Mouse (Mus musculus) mesoderm, embryonic 11.5 days (tissue): ENCODE data around the gene Cbx1.
A peak's percentile ranks its signal among the peaks of the same experiment; 100 is the strongest.
"Not testable (repeated sequence)": the region's sequence is repeated elsewhere in the genome, so short reads cannot be mapped to it uniquely, and the experiment has no call there.

Experiments used
- DNase-seq: peaks from one replicate; pipeline ENCODE4 v3.0.0-alpha.2; 2012; ENCODE audit warnings: low read depth, low spot score

Gene Cbx1

GRCm38 (mm10) chr11:96775063-96775462, 13.9 kb upstream of the Cbx1 start:
- DNase-seq = no peak

- no peak for DNase-seq
Measured at GRCm38 (mm10) chr11:96775665-96776064, 13.3 kb upstream of the Cbx1 start.

- no peak for DNase-seq
Measured at GRCm38 (mm10) chr11:96776068-96776467, 12.9 kb upstream of the Cbx1 start.

GRCm38 (mm10) chr11:96776968-96777962, 11.7 kb upstream of the Cbx1 start, which contains the start of gene Snx11:
TSS of gene Snx11 (minus strand) at chr11:96777559.
- DNase-seq = peak; percentile 99

GRCm38 (mm10) chr11:96778061-96778627, 10.8 kb upstream of the Cbx1 start:
- DNase-seq = not testable (repeated sequence)

- DNase-seq = no peak
Measured at GRCm38 (mm10) chr11:96780306-96780705, 8.6 kb upstream of the Cbx1 start.

GRCm38 (mm10) chr11:96781425-96781824, 7.5 kb upstream of the Cbx1 start:
- no peak for DNase-seq

GRCm38 (mm10) chr11:96784847-96785246, 4.1 kb upstream of the Cbx1 start:
- peak; percentile 87 for DNase-seq

- no peak for DNase-seq
Measured at GRCm38 (mm10) chr11:96786731-96787450, 2.0 kb upstream of the Cbx1 start.

GRCm38 (mm10) chr11:96789990-96790389, 1.1 kb downstream of the Cbx1 start:
- no peak for DNase-seq

- DNase-seq = no peak
Measured at GRCm38 (mm10) chr11:96790681-96791080, 1.8 kb downstream of the Cbx1 start.

- no peak for DNase-seq
Measured at GRCm38 (mm10) chr11:96795491-96795890, 6.6 kb downstream of the Cbx1 start.

- no peak for DNase-seq
Measured at GRCm38 (mm10) chr11:96796081-96796480, 7.2 kb downstream of the Cbx1 start.

- DNase-seq = no peak
Measured at GRCm38 (mm10) chr11:96796586-96796985, 7.7 kb downstream of the Cbx1 start.

GRCm38 (mm10) chr11:96799511-96799910, 10.6 kb downstream of the Cbx1 start:
- no peak for DNase-seq

- DNase-seq = no peak
Measured at GRCm38 (mm10) chr11:96805606-96806005, 16.7 kb downstream of the Cbx1 start.

- no peak for DNase-seq
Measured at GRCm38 (mm10) chr11:96808066-96808465, 19.1 kb downstream of the Cbx1 start.

GRCm38 (mm10) chr11:96809562-96810235, 20.8 kb downstream of the Cbx1 start:
- DNase-seq = no peak

GRCm38 (mm10) chr11:96811188-96811587, 22.3 kb downstream of the Cbx1 start:
- not testable (repeated sequence) for DNase-seq

- DNase-seq = no peak
Measured at GRCm38 (mm10) chr11:96813455-96813854, 24.5 kb downstream of the Cbx1 start.

GRCm38 (mm10) chr11:96813920-96814319, 25.0 kb downstream of the Cbx1 start:
- DNase-seq = no peak

- DNase-seq = no peak
Measured at GRCm38 (mm10) chr11:96814443-96814842, 25.5 kb downstream of the Cbx1 start.
